Mouse (Mus musculus) spleen, adult 2 months (tissue): Measurements from ENCODE around the gene Hagh. TPM values are rescaled to one million over a fixed set of nuclear protein-coding genes. Genes with fewer than 3 reads are reported as not detected.

Experiments
- DNase-seq, 2 experiments: peaks; one replicate each; pipeline versions ENCODE4 v3.0.0 to v3.0.0-alpha.2; 2012 to 2021; ENCODE audit warnings: low spot score in 2 of 2, low read depth in 1 of 2
- H3K27ac ChIP-seq: fragments of 200-500 bp; 2 replicates; pipeline ENCODE4 v1.5.1; 2012; ENCODE audit warnings: low read length, inconsistent platforms; ENCODE audit not compliant: insufficient read depth
- H3K27me3 ChIP-seq: fragments of 200-500 bp; 2 replicates; pipeline ENCODE4 v1.6.1; 2012; ENCODE audit warnings: mild to moderate bottlenecking, moderate library complexity, low read length, inconsistent platforms; ENCODE audit not compliant: control insufficient read depth, insufficient read depth
- H3K36me3 ChIP-seq: fragments of 200-500 bp; 2 replicates; pipeline ENCODE4 v1.6.1; 2012; ENCODE audit warnings: mild to moderate bottlenecking, low read length, inconsistent platforms; ENCODE audit not compliant: control insufficient read depth, insufficient read depth
- H3K4me1 ChIP-seq: fragments of 200-500 bp; 2 replicates; pipeline ENCODE4 v1.6.1; 2011; ENCODE audit warnings: inconsistent platforms; ENCODE audit not compliant: control insufficient read depth, insufficient read depth, insufficient read length
- H3K4me3 ChIP-seq: fragments of 200-500 bp; 2 replicates; pipeline ENCODE4 v1.5.1; 2011; ENCODE audit warnings: mild to moderate bottlenecking, inconsistent platforms; ENCODE audit not compliant: insufficient read depth, insufficient read length; ENCODE audit errors: extremely low read depth
- CTCF ChIP-seq: fragments of 200-500 bp; IDR thresholded peaks from 2 replicates; pipeline ENCODE4 v1.5.1; 2011; ENCODE audit warnings: mild to moderate bottlenecking, inconsistent platforms; ENCODE audit not compliant: insufficient read depth, insufficient read length, insufficient replicate concordance; ENCODE audit errors: extremely low read depth
- POLR2A ChIP-seq: fragments of 200-500 bp; IDR thresholded peaks from 2 replicates; pipeline ENCODE4 v1.6.1; 2011; ENCODE audit warnings: low read depth, low read length, inconsistent platforms
- whole genome bisulfite sequencing: fragments of 180-500 bp; shearing (Covaris S2); methylation state at CpG from one replicate; pipeline ENCODE4 v1.1.7; 2018; 5-methylcytosine and 5-hydroxymethylcytosine counted together
- polyA plus RNA-seq: library from polyadenylated mRNA; depleted of rRNA; stranded (reverse); fragments of >200 nt; gene quantifications from 2 replicates; pipeline ENCODE4 v1.2.3, GENCODE M21; 2012

The Hagh gene
- polyA plus RNA-seq, 1 experiment = 142 TPM

- Histone ChIP-seq H3K4me1 (peaks cover 13% of the 10 kb centered on the region), H3K27ac (no peak overlapping the region), H3K27me3 (no peaks in the 10 kb centered on the region), H3K36me3 (peaks cover 21% of the 10 kb centered on the region), H3K4me3 (no peak overlapping the region)
- TF ChIP-seq CTCF = no peak
- TF ChIP-seq POLR2A = no peak
- no peak for DNase-seq
- WGBS = 93% methylated on average over 3 of the region's 3 CpGs
Observed at GRCm38 (mm10) chr17:24888862-24889261, 48.9 kb downstream of the Hagh start.

- H3K36me3 ChIP-seq = peaks cover 19% of the 10 kb centered on the region
- H3K27me3 ChIP-seq = no peaks in the 10 kb centered on the region
- peaks cover 14% of the 10 kb centered on the region for H3K4me1 ChIP-seq
- H3K4me3 ChIP-seq = no peak overlapping the region
- 89% methylated on average over 19 of the region's 19 CpGs for WGBS
- TF ChIP-seq POLR2A (no peak), CTCF (no peak)
- no peak overlapping the region for H3K27ac ChIP-seq
- DNase-seq = no peak
Observed at GRCm38 (mm10) chr17:24890151-24891092, 50.5 kb downstream of the Hagh start.

- H3K4me3 ChIP-seq = no peak overlapping the region
- TF ChIP-seq POLR2A = no peak
- TF ChIP-seq CTCF = no peak
- peaks cover 13% of the 10 kb centered on the region for H3K4me1 ChIP-seq
- H3K36me3 ChIP-seq = peaks cover 19% of the 10 kb centered on the region
- DNase-seq = no peak
- no peak overlapping the region for H3K27ac ChIP-seq
- H3K27me3 ChIP-seq = no peaks in the 10 kb centered on the region
- 75% methylated on average over 13 of the region's 13 CpGs for WGBS
Observed at GRCm38 (mm10) chr17:24891321-24891720, 51.4 kb downstream of the Hagh start.

GRCm38 (mm10) chr17:24892785-24893184 lies 52.8 kb downstream of the Hagh start:
- 95% methylated on average over 12 of the region's 12 CpGs for WGBS
- Histone ChIP-seq H3K4me1 (peaks cover 15% of the 10 kb centered on the region), H3K27ac (no peak overlapping the region), H3K27me3 (no peaks in the 10 kb centered on the region), H3K4me3 (no peak overlapping the region), H3K36me3 (peaks cover 19% of the 10 kb centered on the region)
- DNase-seq = no peak
- no peak for TF ChIP-seq POLR2A
- TF ChIP-seq CTCF = no peak

- no peak overlapping the region for H3K4me3 ChIP-seq
- WGBS = 91% methylated on average over 2 of the region's 2 CpGs
- TF ChIP-seq POLR2A = no peak
- no peak for TF ChIP-seq CTCF
Observed at GRCm38 (mm10) chr17:24893276-24893675, 53.3 kb downstream of the Hagh start.

GRCm38 (mm10) chr17:24894061-24894994 lies 54.4 kb downstream of the Hagh start:
- Histone ChIP-seq H3K4me1 (peaks cover 14% of the 10 kb centered on the region), H3K36me3 (peaks cover 19% of the 10 kb centered on the region), H3K27me3 (no peaks in the 10 kb centered on the region), H3K4me3 (peak overlapping the region; percentile 86), H3K27ac (peak overlapping the region; percentile 91)
- no peak for DNase-seq
- 13% methylated on average over 30 of the region's 31 CpGs for WGBS
- TF ChIP-seq CTCF (no peak), POLR2A (no peak)

More at GRCm38 (mm10) chr17:24893276-24893675, 53.3 kb downstream of the Hagh start:
- H3K27ac ChIP-seq = no peak overlapping the region
- H3K4me1 ChIP-seq = peaks cover 14% of the 10 kb centered on the region
- peaks cover 19% of the 10 kb centered on the region for H3K36me3 ChIP-seq
- no peak for DNase-seq
- H3K27me3 ChIP-seq = no peaks in the 10 kb centered on the region
